Mouse (Mus musculus): Measurements from ENCODE around the gene Pmepa1. TPM values are rescaled to one million over a fixed set of nuclear protein-coding genes. Genes with fewer than 3 reads are reported as not detected.

Pmepa1 gene
- polyA plus RNA-seq, 1 experiment from 2014 or later, result 6.0 TPM

DNA sequence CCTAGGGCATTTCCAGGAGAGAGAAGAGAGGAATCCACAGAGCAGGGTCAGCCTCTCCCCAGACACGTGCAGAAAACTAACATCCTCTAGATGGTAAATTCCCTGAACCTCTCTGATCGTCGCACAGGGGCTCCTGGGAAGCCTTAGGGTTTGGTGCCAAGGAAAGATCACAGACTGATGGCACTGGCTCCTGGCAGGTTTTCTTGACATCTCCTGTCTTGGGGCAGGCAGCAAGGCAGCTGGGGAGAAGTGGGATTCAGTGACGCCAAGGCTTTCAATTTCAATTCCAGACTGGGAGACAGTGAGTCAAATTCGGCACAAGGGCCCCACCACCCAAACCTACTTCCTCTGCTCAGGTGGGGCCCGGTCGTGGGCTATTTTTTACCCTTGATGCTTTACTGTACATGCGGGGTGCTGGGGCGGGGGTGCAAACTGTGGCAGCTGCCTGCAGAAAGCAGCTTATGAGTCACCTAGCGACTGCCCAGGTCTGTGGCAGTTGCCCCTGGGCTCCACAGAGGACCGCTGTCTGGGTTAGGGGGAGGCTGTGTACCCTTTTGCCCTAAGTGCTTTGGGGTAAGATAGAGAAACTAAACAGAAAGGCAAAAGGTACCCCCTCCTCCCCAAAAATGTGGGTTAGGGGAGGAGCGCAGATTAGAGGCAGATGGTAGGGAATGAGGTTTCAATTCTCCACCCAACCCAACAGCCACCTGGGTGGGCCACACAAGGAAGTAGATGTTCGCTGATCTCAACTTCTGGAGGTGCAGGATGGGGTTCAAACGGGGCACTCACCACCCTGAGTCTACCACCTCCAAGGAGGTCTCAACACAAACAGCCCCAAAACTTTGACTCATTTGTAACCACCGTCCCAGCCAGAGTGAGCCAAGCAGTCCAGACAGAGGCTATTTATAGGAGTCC is 1.6 kb downstream of the Pmepa1 start:
- no peak for ATAC-seq (ENCODE audit: low FRiP score, low read depth)
- WGBS, result 7% methylated on average over 15 of the region's 15 CpGs
- Histone ChIP-seq H3K4me2 (replicated peaks) (peak overlapping the region; percentile 92), H3K4me1 (peaks cover 78% of the 10 kb centered on the region), H3K9ac (peak overlapping the region; percentile 99), H3K27ac (peak overlapping the region; percentile 91), H3K4me3 (peak overlapping the region; percentile 99), H3K9me3 (no peaks in the 10 kb centered on the region), H3K36me3 (peaks cover 4% of the 10 kb centered on the region; the same call in 1 of the 2 replicates), H3K27me3 (no peaks in the 10 kb centered on the region)

DNA sequence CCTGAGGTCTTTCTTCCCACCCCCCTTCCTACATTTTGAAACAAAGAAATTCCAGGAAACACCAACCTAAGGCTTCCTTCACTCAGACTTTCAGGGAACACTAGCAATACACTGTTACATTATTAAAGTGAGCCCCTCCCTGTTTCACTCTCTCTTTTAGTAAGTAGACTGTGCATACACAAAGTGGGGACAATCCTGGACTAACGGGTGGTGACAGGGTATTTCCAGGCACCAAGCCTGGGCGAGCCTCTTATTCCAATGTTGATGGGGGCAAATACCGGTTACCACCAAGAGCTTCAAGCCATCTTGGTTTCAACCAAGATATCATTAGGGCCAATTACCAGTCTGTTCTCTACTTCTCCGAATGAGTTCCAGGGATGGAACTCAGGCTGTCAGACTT is 2.4 kb downstream of the Pmepa1 start:
- ATAC-seq (ENCODE audit: low FRiP score, low read depth), result no peak
- Histone ChIP-seq H3K27ac (no peak overlapping the region), H3K27me3 (no peaks in the 10 kb centered on the region), H3K9me3 (no peaks in the 10 kb centered on the region), H3K36me3 (peaks cover 5% of the 10 kb centered on the region; the same call in 1 of the 2 replicates), H3K4me3 (peak overlapping the region; percentile 99), H3K4me2 (replicated peaks) (peak overlapping the region; percentile 92), H3K9ac (peak overlapping the region; percentile 99), H3K4me1 (peaks cover 77% of the 10 kb centered on the region)
- 59% methylated on average over 4 of the region's 4 CpGs for WGBS

- Histone ChIP-seq H3K27ac (no peak overlapping the region), H3K4me2 (replicated peaks) (peak overlapping the region; percentile 92), H3K9ac (peak overlapping the region; percentile 45), H3K4me3 (peak overlapping the region; percentile 12; the same call in 1 of the 2 replicates), H3K4me1 (peaks cover 72% of the 10 kb centered on the region), H3K36me3 (peaks cover 5% of the 10 kb centered on the region; the same call in 1 of the 2 replicates), H3K9me3 (no peaks in the 10 kb centered on the region), H3K27me3 (no peaks in the 10 kb centered on the region)
- WGBS, result 74% methylated on average over 11 of the region's 11 CpGs
- ATAC-seq (ENCODE audit: low FRiP score, low read depth), result no peak
Observed at GRCm38 (mm10) chr2:173272354-173272900, 3.9 kb downstream of the Pmepa1 start.

GRCm38 (mm10) chr2:173271541-173271940 is 4.8 kb downstream of the Pmepa1 start:
- H3K4me3 ChIP-seq, result no peak overlapping the region
- 72% methylated on average over 9 of the region's 9 CpGs for WGBS
- H3K9ac ChIP-seq, result peak overlapping the region; percentile 43; the same call in 1 of the 2 replicates
- peaks cover 74% of the 10 kb centered on the region for H3K4me1 ChIP-seq
- peaks cover 5% of the 10 kb centered on the region; the same call in 1 of the 2 replicates for H3K36me3 ChIP-seq
- H3K27ac ChIP-seq, result no peak overlapping the region
- ATAC-seq (ENCODE audit: low FRiP score, low read depth), result no peak
- H3K9me3 ChIP-seq, result no peaks in the 10 kb centered on the region
- no peaks in the 10 kb centered on the region for H3K27me3 ChIP-seq
- peak overlapping the region; percentile 92 for H3K4me2 ChIP-seq (replicated peaks)

- Histone ChIP-seq H3K4me1 (peaks cover 82% of the 10 kb centered on the region), H3K4me2 (replicated peaks) (no peak overlapping the region), H3K9ac (no peak overlapping the region), H3K9me3 (no peaks in the 10 kb centered on the region), H3K36me3 (peaks cover 5% of the 10 kb centered on the region; the same call in 1 of the 2 replicates), H3K27ac (no peak overlapping the region), H3K4me3 (no peak overlapping the region), H3K27me3 (no peaks in the 10 kb centered on the region)
- 75% methylated on average over 11 of the region's 11 CpGs for WGBS
- ATAC-seq (ENCODE audit: low FRiP score, low read depth), result no peak
Observed at GRCm38 (mm10) chr2:173270601-173271248, 5.6 kb downstream of the Pmepa1 start.

- no peak overlapping the region for H3K4me2 ChIP-seq (replicated peaks)
- H3K9me3 ChIP-seq, result no peaks in the 10 kb centered on the region
- no peak overlapping the region for H3K27ac ChIP-seq
- ATAC-seq (ENCODE audit: low FRiP score, low read depth), result no peak
- no peak overlapping the region for H3K9ac ChIP-seq
- H3K4me1 ChIP-seq, result peaks cover 87% of the 10 kb centered on the region
- peaks cover 5% of the 10 kb centered on the region; the same call in 1 of the 2 replicates for H3K36me3 ChIP-seq
- H3K4me3 ChIP-seq, result no peak overlapping the region
- 67% methylated on average over 9 of the region's 9 CpGs for WGBS
- no peaks in the 10 kb centered on the region for H3K27me3 ChIP-seq
Observed at GRCm38 (mm10) chr2:173270196-173270595, 6.1 kb downstream of the Pmepa1 start.

- Histone ChIP-seq H3K4me3 (no peak overlapping the region), H3K4me1 (peaks cover 89% of the 10 kb centered on the region), H3K9ac (no peak overlapping the region), H3K9me3 (no peaks in the 10 kb centered on the region), H3K4me2 (replicated peaks) (no peak overlapping the region), H3K27me3 (no peaks in the 10 kb centered on the region), H3K36me3 (peaks cover 5% of the 10 kb centered on the region; the same call in 1 of the 2 replicates), H3K27ac (no peak overlapping the region)
- 81% methylated on average over 3 of the region's 3 CpGs for WGBS
- ATAC-seq (ENCODE audit: low FRiP score, low read depth), result no peak
Observed at GRCm38 (mm10) chr2:173267562-173267961, 8.8 kb downstream of the Pmepa1 start.

GRCm38 (mm10) chr2:173266349-173267112 is 9.8 kb downstream of the Pmepa1 start:
- Histone ChIP-seq H3K4me2 (replicated peaks) (peak overlapping the region; percentile 27; the same call in 1 of the 2 replicates), H3K27ac (no peak overlapping the region), H3K27me3 (no peaks in the 10 kb centered on the region), H3K4me3 (no peak overlapping the region), H3K9me3 (no peaks in the 10 kb centered on the region), H3K36me3 (peaks cover 5% of the 10 kb centered on the region; the same call in 1 of the 2 replicates), H3K9ac (0 out of 2 replicates have a peak overlapping the region, but pooled peaks have one; percentile 40), H3K4me1 (peaks cover 89% of the 10 kb centered on the region)
- ATAC-seq (ENCODE audit: low FRiP score, low read depth), result no peak
- 66% methylated on average over 25 of the region's 25 CpGs for WGBS

GRCm38 (mm10) chr2:173265468-173266265 is 10.7 kb downstream of the Pmepa1 start:
- H3K27ac ChIP-seq, result no peak overlapping the region
- no peaks in the 10 kb centered on the region for H3K27me3 ChIP-seq
- no peak overlapping the region; the same call in 1 of the 2 replicates for H3K4me2 ChIP-seq (replicated peaks)
- peaks cover 5% of the 10 kb centered on the region; the same call in 1 of the 2 replicates for H3K36me3 ChIP-seq
- ATAC-seq (ENCODE audit: low FRiP score, low read depth), result no peak
- peaks cover 89% of the 10 kb centered on the region for H3K4me1 ChIP-seq
- no peak overlapping the region for H3K9ac ChIP-seq
- H3K4me3 ChIP-seq, result no peak overlapping the region
- WGBS, result 84% methylated on average over 22 of the region's 22 CpGs
- no peaks in the 10 kb centered on the region for H3K9me3 ChIP-seq

GRCm38 (mm10) chr2:173264467-173265128 is 11.7 kb downstream of the Pmepa1 start:
- 29% methylated on average over 13 of the region's 13 CpGs for WGBS
- H3K9me3 ChIP-seq, result no peaks in the 10 kb centered on the region
- H3K4me3 ChIP-seq, result no peak overlapping the region
- H3K4me2 ChIP-seq (replicated peaks), result no peak overlapping the region
- no peaks in the 10 kb centered on the region for H3K27me3 ChIP-seq
- H3K9ac ChIP-seq, result no peak overlapping the region; the same call in 1 of the 2 replicates
- peaks cover 1% of the 10 kb centered on the region; the same call in 1 of the 2 replicates for H3K36me3 ChIP-seq
- 0 out of 2 replicates have a peak, but pooled peaks have one; percentile 9 for ATAC-seq (ENCODE audit: low FRiP score, low read depth)
- H3K27ac ChIP-seq, result no peak overlapping the region
- H3K4me1 ChIP-seq, result peaks cover 89% of the 10 kb centered on the region
